In genomic region chr17:85464466-85465411, GRCm38 (mm10) we compare ENCODE assay signal across 8 mouse cellular contexts.
A peak's percentile ranks its signal among the peaks of the same experiment; 100 is the strongest.
DNase-seq lines count a peak whose midpoint lies in the region; ATAC-seq and TF ChIP-seq lines count a peak whose summit lies in the region.

No protein-coding gene starts in this region.

- no peak overlapping the region for H3K27ac ChIP-seq in neural tube, embryonic 15.5 days (replicated peaks)
- no peak overlapping the region for H3K27ac ChIP-seq in forebrain, postnatal 0 days (ENCODE audit: low read depth, low read length)
- H3K27ac ChIP-seq in stomach, embryonic 16.5 days (ENCODE audit: low read length): no peak overlapping the region

- no peak for TF ChIP-seq CTCF in forebrain, postnatal 0 days (IDR thresholded peaks at IDR 0.05; ENCODE audit: low read depth)

- ATAC-seq in neural tube, embryonic 15.5 days (ENCODE audit: low FRiP score): no peak
- ATAC-seq in forebrain, postnatal 0 days: peak; percentile 42
- ATAC-seq in stomach, embryonic 16.5 days (ENCODE audit: insufficient read depth, low FRiP score): no peak; the same call in none of the 2 replicates

- no peak overlapping the region for H3K4me2 ChIP-seq in neural tube, embryonic 15.5 days
- peak overlapping the region; percentile 26 for H3K4me2 ChIP-seq in forebrain, postnatal 0 days (ENCODE audit: low read depth)
- peak overlapping the region; percentile 34 for H3K4me2 ChIP-seq in stomach, embryonic 16.5 days (ENCODE audit: low read depth, low read length)

- no peak overlapping the region for H3K4me3 ChIP-seq in neural tube, embryonic 15.5 days (replicated peaks)
- H3K4me3 ChIP-seq in forebrain, postnatal 0 days (ENCODE audit: low read depth, low read length): 0 out of 2 replicates have a peak overlapping the region, but pooled peaks have one; percentile 0
- peak overlapping the region; percentile 21 for H3K4me3 ChIP-seq in stomach, embryonic 16.5 days (replicated peaks; ENCODE audit: low read length)

- under 1% methylated on average over 40 of the region's 40 CpGs for WGBS in neural tube, embryonic 15.5 days
- 6% methylated on average over 40 of the region's 40 CpGs for WGBS in forebrain, postnatal 0 days
- 2% methylated on average over 40 of the region's 40 CpGs for WGBS in stomach, embryonic 16.5 days

- peaks cover 98% of the 10 kb centered on the region for H3K27me3 ChIP-seq in neural tube, embryonic 15.5 days (replicated peaks)
- peaks cover 60% of the 10 kb centered on the region for H3K27me3 ChIP-seq in forebrain, postnatal 0 days (ENCODE audit: insufficient read depth, low read length)
- peaks cover 89% of the 10 kb centered on the region for H3K27me3 ChIP-seq in stomach, embryonic 16.5 days (ENCODE audit: control insufficient read depth, insufficient read depth, low read length)

- DNase-seq in neural tube, embryonic 10.5 days (ENCODE audit: extremely low spot score, low spot score): peak; percentile 43
- no peak for DNase-seq in forebrain, postnatal 0 days
- DNase-seq in kidney, postnatal 4 days: peak; percentile 12 to 45
- DNase-seq in frontal cortex, postnatal 14 days (ENCODE audit: low spot score in 2 of 2): no peak
- DNase-seq in frontal cortex, postnatal 36 days (ENCODE audit: low spot score in 2 of 2): no peak
- no peak for DNase-seq in urinary bladder, postnatal 25 days (ENCODE audit: low spot score)

- H3K4me1 ChIP-seq in neural tube, embryonic 15.5 days: peaks cover 7% of the 10 kb centered on the region; the same call in 1 of the 2 replicates
- H3K4me1 ChIP-seq in forebrain, postnatal 0 days (ENCODE audit: insufficient read depth): no peaks in the 10 kb centered on the region
- peaks cover 6% of the 10 kb centered on the region; the same call in 1 of the 2 replicates for H3K4me1 ChIP-seq in stomach, embryonic 16.5 days (ENCODE audit: control insufficient read depth, insufficient read depth, low read length)

- H3K9me3 ChIP-seq in neural tube, embryonic 15.5 days (replicated peaks): peaks cover 3% of the 10 kb centered on the region; the same call in 1 of the 2 replicates
- H3K9me3 ChIP-seq in forebrain, postnatal 0 days (ENCODE audit: low read length): no peaks in the 10 kb centered on the region
- peaks cover 3% of the 10 kb centered on the region; the same call in 1 of the 2 replicates for H3K9me3 ChIP-seq in stomach, embryonic 16.5 days (replicated peaks; ENCODE audit: control insufficient read depth, low read length)

- H3K9ac ChIP-seq in neural tube, embryonic 15.5 days (replicated peaks): no peak overlapping the region
- no peak overlapping the region for H3K9ac ChIP-seq in forebrain, postnatal 0 days
- H3K9ac ChIP-seq in stomach, embryonic 16.5 days (ENCODE audit: low read length): no peak overlapping the region

- no peaks in the 10 kb centered on the region for H3K36me3 ChIP-seq in neural tube, embryonic 15.5 days
- no peaks in the 10 kb centered on the region for H3K36me3 ChIP-seq in forebrain, postnatal 0 days (ENCODE audit: insufficient read depth)
- no peaks in the 10 kb centered on the region for H3K36me3 ChIP-seq in stomach, embryonic 16.5 days (ENCODE audit: control insufficient read depth, insufficient read depth, low read length)

Comparison
In these comparisons a context has a peak if more than half of its experiments do, and no peak if none do; other contexts are left out.
1. DNase-seq: peak in neural tube, embryonic 10.5 days (single experiment) and kidney, postnatal 4 days (2 of 2); none in forebrain, postnatal 0 days (single experiment), frontal cortex, postnatal 14 days (0 of 2), frontal cortex, postnatal 36 days (0 of 2) and urinary bladder, postnatal 25 days (single experiment).